Mouse (Mus musculus) stomach, postnatal 0 days (tissue): Measurements from ENCODE around the gene Ankrd31.

Experiments used
- CTCF ChIP-seq: IDR thresholded peaks from 2 replicates; pipeline ENCODE4 v1.5.1; 2016; ENCODE audit warnings: antibody characterized with exemption, low read depth, mild to moderate bottlenecking, moderate library complexity
- EP300 ChIP-seq: optimal IDR thresholded peaks from 2 replicates; pipeline ENCODE3; 2016; ENCODE audit warnings: antibody characterized with exemption

DNA sequence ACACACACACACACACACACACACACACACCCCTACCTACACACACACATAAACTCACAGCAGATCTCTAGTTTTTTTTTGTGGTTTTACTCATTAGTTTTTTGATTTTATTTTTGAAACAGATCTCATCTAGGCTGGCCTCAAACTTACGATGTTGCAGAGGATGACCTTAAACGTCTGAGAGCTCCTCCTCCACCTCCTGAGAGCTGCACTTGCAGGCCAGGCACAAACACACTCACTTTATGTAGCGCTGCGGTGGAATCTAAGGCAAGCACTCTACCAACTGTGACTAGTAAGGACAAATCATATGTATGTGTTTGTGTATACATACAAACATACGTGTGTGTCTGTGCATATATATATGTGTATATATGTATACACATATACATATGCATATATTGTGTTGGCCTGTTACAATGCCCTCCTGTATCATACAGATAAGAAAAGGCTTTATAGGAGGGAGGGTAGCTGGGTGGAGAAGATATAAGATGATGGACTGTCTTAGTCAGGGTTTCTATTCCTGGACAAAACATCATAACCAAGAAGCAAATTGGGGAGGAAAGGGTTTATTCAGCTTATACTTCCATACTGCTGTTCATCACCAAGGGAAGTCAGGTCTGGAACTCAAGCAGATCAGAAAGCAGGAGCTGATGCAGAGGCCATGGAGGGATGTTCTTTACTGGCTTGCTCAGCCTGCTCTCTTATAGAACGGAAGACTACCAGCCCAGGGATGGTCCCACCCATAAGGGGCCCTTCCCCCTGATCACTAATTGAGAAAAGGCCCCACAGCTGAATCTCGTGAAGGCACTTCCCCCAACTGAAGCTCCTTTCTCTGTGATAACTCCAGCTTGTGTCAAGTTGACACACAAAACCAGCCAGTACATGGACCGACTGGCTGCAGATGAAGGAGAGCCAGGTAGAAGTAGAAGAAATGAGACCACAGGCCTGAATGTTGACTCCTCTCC is 38.5 kb upstream of the Ankrd31 start:
- TF ChIP-seq EP300 (no peak), CTCF (no peak)
